Mouse (Mus musculus): ENCODE measurements around the gene Gpr158.

Gpr158 gene

DNA sequence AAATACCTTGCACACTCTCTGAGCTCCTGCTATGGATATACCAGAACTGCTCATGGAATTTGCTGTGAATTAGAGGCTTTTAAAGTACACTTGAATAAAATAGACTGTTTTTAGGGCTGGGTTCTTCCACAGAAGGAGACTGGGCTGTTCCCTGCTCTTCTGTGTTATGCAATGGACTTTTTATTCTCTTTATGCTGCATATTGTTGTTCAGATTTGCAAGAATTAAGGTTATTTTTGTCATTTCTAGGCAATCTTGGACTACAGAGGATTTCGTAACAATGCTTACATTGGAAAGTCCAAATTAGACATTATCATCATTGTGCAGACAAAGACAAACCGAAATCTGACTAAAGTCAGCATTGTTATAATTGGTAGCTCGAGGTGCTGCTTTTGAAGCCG is 298.4 kb downstream of the Gpr158 start:
- no peak for DNase-seq

DNA sequence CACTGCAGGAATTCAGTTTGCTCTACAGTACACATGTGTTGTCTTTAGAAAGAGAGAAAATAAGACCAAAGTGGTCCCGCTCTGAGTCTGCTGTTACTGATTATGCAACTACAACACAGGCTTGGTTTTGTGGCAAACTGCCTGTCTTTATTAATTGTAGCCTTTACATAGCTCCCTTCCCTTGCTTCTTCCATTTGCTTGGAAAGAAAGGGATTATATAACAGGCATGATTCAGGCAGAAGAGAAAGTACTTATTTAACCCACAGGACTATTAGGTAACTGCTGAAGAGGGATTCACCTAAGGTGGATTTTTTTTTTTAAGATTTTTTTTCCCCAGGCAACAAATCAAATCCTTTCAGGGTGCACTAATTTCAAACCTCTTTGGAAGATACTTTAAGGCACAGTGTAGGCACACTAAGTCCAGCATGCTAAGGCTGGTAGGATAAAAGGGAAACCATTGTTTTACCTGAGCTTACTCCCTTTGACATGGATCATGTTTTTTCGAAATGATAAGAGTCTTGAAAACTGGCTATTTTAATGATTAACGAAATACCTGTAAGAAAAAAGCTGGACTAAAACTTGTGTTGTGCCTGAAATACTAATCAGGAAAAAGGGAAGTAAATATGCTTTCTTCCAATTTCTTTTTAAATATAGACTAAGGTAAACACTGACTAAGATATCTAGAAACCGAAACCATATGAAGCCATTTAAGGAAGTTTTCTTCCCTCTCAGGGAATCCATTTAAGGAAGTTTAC is 308.9 kb downstream of the Gpr158 start:
- DNase-seq: no peak

DNA sequence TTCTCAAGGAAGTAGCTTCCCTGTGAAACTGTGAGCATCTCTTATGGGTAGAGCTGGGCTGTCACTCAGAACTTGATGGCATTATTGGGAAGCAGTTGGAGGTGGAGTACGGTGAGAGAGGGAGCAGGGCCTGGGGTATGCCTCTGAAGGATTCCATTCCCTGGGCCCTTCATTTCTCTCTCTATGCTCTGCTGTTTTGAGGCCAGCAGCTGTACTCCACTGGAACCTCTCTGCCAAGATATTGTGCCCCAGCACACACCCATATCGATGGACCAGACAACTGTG is 309.4 kb downstream of the Gpr158 start:
- no peak for DNase-seq

DNA sequence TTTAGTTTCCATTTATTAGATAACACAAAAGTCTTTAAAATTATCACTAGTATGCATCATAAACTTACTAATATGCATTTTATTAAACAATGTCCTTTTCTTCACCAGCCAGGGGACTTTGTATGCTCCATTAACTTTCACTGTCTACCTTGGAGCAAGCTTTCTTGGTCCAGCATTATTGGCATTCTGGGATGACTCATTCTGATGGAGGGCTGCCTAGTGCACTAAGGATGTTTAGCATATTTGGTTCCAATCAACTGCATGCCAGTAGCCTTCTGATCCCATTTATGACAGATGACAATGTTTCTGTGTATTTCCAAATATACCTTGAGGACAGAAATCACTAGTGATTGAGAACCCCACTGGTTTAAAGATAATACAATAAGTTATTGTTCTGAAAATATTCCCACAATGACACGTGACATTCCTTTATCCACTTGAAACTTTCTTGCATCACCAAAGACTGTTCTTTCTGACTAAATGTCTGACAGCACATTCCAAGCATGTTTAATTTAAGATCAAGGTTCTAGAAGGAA is 313.5 kb downstream of the Gpr158 start:
- no peak for DNase-seq

DNA sequence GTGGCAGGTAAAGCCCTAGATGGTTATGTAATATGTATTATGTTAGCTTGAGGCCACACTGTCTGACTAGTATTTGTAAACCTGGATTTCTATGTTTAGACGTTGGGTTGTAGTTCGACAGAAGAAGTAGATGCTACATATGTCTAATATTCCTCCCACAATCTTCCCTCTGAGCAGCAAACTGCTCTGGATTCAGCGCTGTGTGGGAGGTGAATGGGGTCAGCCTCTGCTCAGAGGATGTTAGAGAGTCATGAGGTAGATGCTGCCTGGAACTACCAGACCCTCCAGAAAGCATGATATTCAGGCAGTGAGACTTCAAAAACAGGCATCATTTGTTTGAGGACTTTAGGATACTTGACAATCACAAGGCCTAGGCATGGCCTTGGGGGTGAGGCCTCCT is 317.4 kb downstream of the Gpr158 start:
- DNase-seq: no peak

DNA sequence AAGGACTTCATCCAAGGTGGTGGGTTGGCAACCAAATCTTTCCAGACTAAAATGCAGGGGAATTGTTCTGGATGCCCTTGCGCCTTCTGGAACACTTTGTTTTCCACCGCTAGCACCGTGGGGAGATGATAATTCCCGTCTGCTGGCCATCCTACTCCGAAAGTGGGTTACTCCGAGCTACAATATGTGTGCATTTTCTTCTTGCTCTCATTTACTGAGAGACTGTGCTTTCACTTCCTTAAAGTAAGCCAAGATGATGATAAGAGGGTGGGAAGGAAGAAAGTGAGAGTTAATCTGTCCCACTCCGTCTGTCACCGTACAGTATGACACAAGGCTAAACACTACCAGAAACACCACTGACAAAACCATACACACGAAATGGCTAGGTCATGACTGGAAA is 325.8 kb downstream of the Gpr158 start:
- no peak for DNase-seq

DNA sequence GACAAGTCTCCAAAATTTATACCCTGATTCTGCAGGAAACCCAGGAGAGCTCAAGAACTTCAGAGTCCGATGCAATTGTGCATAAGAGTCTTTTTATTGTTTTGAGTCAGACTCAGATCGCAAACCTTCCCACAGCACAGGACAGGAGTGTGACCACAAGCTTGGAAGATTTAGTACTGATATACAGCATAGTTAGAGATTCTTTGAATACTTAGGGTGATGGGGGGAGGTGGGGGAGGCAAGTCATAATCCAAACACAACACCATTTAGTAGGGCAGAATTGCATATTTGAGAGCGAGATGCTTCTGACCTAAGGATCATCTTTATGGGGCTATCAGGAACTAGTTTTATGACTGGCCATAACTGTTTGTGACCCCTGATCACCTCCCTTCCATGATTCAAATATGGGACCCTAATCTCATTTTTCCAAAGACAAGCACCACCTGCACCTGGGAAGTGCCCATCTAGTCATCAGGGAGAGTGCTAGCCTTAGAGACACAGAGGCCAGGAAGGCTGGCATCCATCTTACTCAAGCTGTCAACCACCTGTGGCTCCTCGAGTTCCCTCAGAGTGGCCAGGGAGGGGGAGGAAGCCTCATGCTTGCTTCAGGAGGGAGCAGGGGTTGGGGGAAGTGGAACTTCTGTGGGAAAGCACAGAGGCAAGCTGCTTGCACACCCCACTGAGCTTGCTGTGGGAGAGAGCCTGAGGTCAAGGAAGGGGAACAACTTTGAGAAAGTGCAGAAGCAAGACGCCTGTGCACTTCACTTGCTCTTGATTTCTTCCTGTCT is 326.7 kb downstream of the Gpr158 start:
- DNase-seq: no peak

DNA sequence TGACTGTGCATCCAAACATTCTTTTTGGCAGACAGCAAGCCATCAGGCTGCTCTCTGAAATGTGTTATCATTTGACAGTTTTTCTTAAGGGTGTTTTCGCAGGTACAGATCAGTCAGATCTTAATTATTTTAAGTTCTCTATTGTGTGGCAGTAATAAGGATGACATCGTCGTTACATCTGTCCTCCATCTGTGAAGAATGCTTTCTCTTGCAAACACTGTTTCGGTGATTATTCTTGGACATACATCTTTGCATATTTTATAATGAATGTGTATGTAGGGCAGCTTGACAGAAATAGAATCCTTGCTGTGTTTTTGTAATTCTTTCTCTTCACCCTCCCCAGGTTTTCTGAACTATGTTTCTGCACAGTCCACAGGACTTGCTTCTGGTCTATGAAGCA is 360.7 kb downstream of the Gpr158 start:
- DNase-seq: no peak

DNA sequence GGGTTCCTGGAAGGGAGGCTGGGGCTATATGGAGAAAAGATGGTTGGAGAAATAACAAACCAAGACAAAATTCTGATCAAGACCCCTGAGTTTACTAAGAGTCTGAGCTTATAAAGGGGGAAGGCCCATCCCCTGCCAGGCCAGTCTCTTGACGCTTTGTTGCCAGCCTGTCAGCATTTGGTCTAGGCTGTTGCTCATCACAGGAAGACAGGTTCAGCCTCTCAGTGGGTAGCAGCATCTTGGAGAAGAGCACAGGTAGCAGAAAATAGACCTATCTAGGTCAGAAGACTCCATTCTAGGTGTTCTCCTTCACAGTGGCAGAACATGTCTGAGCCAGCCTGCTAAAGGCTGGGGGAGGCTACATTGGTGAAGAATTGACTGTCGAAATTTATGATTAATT is 416.4 kb downstream of the Gpr158 start:
- DNase-seq: no peak

DNA sequence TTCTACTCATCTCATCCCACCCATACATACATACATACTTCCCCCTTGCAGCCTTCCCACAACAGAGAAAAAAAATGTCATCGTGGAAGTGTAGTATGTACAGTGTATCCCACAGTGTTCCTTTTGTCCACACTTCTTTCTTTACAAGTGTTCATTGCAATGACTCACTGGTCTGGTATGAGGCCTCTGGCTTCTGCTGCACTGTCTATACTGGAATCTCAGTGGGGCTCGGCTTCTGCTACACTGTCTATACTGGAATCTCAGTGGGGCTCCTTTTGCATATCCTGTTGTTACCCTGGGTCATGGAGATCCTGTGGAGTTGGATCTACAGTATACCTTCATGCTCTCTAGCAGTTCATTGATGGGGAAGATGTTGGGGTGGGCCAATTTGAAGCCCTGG is 425.8 kb downstream of the Gpr158 start:
- no peak for DNase-seq

DNA sequence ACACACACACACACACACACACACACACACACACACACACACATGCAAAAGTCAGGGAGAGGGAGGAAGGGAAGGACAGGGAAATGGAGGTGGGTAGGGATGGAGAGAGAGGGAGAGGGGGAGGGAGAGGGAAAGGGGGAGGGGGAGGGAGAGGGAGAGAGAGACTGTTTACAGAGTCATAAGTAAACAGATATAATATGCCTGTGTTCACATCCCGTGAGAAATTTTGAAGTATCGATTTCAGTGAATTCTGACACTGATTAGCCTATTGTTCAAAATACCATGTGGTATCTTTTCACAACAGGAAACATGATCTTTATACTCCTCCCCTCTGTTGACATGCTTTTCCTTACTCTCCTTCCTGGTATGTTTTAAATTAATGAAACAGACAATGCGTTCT is 432.3 kb downstream of the Gpr158 start:
- no peak for DNase-seq

DNA sequence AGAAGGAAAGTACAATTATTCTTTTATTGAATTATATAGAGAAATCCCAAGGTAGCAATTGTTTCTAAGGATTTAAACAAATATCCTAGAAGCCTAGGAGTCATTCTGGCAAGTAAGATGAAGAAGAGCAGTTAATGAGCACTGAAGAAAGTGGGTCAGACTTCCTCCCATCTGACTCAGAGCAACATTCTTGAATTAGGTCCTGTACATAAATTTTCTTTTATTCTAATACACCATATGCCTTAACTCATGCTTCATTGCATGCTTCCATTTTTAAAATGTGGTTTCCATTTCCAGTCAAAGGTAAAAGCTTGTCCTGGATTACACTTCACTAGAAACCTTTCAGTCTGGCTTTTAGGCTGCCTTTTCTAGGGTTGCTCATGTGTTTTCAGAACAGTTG is 432.7 kb downstream of the Gpr158 start:
- DNase-seq: no peak

DNA sequence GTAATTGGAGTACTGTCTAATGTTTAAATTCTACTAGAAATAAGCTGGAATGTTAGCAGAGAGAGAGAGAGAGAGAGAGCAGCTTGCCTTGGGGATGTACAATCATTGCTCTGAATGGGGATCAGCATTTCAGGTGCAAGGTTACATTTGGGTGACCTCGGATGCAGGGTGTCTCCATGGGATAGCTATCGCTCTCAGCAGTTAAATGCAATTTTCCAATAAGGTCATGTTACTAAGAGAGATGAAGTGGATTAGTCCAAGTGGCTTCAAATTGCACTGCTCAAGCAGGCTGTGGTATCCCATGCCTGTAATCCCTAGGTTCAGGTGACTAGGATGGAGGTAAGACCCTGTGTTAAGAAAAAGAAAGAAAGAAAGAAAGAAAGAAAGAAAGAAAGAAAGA is 441.2 kb downstream of the Gpr158 start:
- DNase-seq: no peak

DNA sequence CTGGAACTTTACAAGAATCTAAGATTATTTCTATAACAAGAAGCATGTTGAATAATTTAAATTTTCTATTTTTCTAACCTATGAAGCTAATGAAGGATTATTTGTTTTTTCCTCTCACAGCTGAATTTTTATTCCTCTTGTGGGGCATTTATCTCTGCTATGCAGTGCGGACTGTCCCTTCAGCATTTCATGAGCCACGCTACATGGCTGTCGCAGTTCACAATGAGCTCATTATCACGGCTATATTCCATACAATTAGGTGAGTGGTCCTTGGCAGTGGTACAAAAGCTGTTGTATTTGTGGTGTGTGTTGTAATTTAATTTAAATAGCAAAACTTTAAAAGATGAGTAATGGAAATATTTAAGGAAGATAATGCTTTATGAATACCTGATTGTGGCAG is 443.1 kb downstream of the Gpr158 start:
- DNase-seq: no peak

DNA sequence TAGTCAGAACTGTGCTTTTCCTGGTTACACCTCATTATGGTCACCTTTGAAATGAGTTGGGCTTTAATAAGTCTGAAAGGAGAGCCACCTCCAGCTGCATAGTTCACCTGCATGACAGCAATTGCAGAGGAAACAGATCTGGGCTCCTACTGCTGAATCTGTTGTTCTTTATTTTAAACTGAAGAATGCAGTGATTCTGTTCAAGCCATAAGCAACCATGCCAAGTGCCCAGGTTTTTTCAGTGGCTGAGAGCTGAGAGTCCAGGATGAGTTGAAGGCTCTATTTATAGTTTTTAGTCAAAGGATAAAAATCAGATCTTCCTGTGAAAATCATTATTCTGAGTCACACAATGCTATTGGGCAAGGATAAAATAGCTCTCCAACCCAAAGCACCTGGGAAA is 496.7 kb downstream of the Gpr158 start:
- no peak for DNase-seq
